Mouse (Mus musculus) brain, embryonic 14.5 days (tissue): ENCODE results near the gene Tmem208. TPM values are rescaled to one million over a fixed set of nuclear protein-coding genes. Genes with fewer than 3 reads are reported as not detected.

Source experiments
- DNase-seq: peaks from one replicate; pipeline ENCODE4 v3.0.0-alpha.2; 2011; ENCODE audit warnings: low read depth
- CTCF ChIP-seq: fragments of 200-500 bp; IDR thresholded peaks from 2 replicates; pipeline ENCODE4 v1.5.1; 2012; ENCODE audit warnings: inconsistent platforms, mild to moderate bottlenecking, moderate library complexity, borderline replicate concordance; ENCODE audit not compliant: insufficient read depth, insufficient read length; ENCODE audit errors: extremely low read depth
- POLR2A ChIP-seq: fragments of 200-500 bp; IDR thresholded peaks from 2 replicates; pipeline ENCODE4 v1.6.1; 2012; ENCODE audit warnings: mild to moderate bottlenecking, inconsistent platforms, borderline replicate concordance; ENCODE audit not compliant: poor library complexity, insufficient read depth, insufficient read length, severe bottlenecking; ENCODE audit errors: extremely low read depth
- polyA plus RNA-seq: library from polyadenylated mRNA; depleted of rRNA; stranded (reverse); fragments of >200 nt; gene quantifications from 2 replicates; pipeline ENCODE4 v1.2.3, GENCODE M21; 2012

The Tmem208 gene
- polyA plus RNA-seq, 1 experiment: 93.6 TPM

DNA sequence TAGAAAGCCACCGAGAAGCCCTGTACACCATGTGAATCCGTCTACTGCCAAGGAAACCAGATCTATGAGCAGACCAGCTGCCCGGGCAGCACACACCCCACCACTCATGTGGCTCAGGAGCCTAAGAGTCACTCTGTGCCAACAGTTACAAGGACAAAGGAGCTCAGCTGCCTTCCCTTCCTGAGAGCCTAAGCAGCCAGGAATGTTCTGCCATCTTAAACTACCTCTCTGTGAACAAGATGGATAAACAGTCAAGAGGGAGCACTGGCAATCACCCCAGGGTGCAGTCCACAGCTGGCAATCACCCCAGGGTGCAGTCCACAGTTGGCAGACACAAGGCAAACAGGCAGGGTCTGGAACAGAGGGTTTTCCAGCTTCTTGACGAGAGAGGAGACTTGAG is 8.2 kb upstream of the Tmem208 start:
- no peak for DNase-seq
- TF ChIP-seq CTCF (no peak), POLR2A (no peak)

DNA sequence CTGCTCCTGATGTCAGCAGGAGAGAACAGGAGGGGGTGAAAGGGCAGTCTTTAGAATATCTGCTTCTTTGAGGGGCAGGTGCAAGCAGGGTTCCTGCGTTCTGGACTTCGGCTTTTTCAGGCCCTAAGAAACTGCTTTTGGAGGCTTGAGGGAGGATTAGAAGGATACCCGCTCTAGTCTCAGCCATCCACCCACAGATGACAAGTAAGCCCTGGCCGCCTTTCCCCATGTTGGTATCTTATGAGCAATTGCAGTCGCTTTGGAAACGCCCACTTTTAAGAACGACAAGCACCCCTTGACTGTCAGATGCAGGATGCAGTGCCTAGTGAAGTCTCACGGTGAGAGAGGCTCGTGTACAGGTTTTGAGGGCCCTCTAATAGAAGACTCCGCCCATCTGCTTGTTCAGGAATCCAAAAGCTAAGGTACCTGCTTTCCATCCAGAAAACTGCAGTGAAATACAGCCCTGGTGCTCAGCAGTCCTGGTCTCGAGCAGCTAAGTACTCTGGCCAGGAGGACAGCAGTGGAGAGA is 7.4 kb upstream of the Tmem208 start:
- TF ChIP-seq CTCF: no peak
- TF ChIP-seq POLR2A: no peak
- DNase-seq: no peak

DNA sequence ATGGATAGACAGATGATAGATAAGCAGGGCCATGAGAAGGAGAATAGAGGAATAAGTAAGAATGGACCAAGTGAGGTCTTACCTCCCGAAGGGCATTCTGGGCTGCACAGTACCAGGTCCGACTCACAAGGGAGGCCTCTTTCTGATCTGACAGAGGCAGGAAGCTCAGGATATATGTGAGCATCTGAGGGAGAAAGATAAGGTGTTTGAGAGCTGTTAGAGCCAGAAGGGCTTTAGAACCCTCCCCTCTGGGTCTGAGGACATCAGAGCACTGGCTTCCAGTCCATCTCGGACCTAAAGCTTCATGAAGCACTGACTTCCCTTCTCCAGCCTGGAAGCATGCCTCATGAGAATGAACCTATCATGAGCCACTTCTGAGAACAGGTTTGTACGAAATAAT is 3.0 kb upstream of the Tmem208 start:
- TF ChIP-seq POLR2A (no peak), CTCF (no peak)
- no peak for DNase-seq

DNA sequence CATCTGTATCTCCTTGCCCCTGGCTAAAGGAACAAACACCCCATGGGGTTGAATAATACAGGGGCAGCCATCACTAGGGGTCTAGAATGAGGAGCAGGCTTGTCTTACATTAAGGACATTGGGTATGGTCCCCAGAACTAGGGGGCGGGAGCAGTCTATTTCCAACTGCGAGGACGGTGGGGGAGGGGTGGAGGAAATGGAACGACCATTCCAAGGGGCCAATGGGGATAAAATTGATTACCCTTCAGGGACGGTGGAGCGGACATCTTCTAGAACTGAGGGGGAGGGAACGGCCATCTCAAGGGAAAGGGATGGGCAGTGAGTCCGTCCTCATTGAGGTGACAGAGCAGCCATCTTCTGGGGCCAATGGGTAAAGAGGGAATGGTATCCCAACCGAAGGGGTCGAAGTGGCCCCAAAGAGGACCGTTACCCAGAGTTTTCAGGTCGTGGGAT is 487 bp upstream of the Tmem208 start:
- no peak for TF ChIP-seq CTCF
- no peak for DNase-seq

DNA sequence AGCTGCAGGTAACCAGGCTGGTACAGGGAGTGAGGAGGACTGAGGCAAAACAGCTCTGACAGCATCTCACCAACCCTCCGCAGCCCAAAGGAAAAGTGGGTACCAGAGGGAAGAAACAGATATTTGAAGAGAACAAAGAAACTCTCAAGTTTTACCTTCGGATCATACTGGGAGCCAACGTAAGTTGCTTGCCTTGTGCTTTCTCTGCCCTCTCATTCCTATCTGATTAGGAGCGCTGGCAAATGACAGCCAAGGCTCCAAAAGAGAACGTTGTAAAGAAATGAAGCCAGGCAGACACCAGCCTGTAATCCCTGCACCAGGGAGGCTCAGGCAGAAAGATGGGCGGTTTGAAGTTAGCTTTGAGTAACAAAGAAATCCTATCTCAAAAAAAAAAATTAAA is 814 bp downstream of the Tmem208 start:
- no peak for TF ChIP-seq CTCF
- TF ChIP-seq POLR2A: no peak
- DNase-seq: no peak

DNA sequence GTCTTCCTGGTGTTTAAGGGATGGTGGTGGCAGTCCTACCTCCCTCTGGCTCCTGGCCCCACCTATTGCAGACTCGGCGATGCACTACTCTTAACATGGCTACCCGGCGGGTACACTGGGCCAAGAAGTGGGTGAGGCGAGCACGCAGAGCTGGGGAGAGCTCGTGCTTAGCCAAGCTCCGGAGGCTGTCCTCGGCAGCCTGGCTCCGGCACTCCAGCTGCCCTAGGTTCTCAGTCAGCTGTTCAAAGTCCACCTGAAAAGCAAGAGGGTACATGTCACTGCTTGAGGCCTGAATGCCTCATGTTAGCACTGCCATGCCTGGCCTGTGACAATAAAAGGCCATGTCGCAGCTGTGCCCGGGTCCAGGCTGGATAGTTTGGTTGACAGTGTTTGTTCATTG is 4.2 kb downstream of the Tmem208 start:
- TF ChIP-seq POLR2A: no peak
- no peak for TF ChIP-seq CTCF
- DNase-seq: no peak

DNA sequence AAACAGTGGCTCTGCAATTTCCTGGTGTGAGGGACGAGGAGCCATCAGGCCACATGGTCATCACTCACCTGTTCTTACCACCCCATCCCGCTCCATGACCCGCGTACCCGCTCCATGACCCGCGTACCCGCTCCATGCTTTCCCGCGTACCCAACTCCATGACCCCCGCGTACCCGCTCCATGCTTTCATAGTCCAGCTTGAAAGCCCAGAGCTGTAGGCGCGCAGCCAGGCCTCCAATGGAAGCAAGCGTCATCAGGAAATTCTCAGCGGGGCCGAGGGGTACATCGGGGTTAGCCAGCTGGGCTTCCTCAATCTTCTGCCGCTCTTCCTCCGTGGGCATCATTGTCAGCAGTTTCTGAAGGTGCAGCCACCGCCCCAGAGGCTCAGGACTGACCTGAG is 5.3 kb downstream of the Tmem208 start:
- TF ChIP-seq POLR2A (no peak), CTCF (no peak)
- no peak for DNase-seq

DNA sequence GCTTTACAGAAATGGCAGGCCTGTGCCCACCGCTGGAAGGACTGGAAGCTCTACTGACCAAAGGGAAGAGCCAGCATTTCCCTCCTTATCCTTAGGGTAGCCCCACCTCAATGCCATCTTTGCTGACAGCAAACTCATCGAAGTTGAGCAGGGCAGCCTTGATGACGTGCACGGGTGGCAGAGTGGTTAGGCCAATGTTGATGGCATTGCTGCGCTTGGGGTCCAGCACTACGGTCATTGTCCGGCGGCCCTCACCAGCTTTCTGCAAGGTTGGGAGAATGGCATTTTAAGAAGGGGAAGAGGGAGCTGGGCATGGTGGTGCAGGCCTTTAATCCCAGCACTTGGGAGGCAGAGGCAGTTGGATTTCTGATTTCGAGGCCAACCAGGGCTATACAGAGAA is 5.8 kb downstream of the Tmem208 start:
- no peak for DNase-seq
- no peak for TF ChIP-seq CTCF
- TF ChIP-seq POLR2A: no peak

DNA sequence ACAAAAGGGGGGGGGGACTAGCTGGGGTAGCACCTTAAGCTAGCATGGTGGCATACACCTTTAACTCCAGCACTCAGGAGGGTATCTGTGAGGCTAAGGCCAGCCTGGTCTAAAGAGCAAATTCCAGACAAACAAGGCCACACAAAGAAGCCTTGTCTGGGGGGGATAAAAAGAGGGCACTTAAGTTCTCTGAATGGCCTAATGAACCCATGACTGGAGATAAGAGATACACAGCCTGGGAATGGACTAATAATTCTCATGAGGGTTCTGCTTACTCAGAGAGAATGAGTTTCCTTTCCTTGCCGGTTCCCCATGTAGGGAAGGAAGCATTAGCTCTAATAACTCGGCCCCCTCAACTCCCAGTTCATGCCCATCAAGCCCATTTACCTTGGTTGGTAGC is 6.4 kb downstream of the Tmem208 start:
- TF ChIP-seq POLR2A: no peak
- no peak for DNase-seq

DNA sequence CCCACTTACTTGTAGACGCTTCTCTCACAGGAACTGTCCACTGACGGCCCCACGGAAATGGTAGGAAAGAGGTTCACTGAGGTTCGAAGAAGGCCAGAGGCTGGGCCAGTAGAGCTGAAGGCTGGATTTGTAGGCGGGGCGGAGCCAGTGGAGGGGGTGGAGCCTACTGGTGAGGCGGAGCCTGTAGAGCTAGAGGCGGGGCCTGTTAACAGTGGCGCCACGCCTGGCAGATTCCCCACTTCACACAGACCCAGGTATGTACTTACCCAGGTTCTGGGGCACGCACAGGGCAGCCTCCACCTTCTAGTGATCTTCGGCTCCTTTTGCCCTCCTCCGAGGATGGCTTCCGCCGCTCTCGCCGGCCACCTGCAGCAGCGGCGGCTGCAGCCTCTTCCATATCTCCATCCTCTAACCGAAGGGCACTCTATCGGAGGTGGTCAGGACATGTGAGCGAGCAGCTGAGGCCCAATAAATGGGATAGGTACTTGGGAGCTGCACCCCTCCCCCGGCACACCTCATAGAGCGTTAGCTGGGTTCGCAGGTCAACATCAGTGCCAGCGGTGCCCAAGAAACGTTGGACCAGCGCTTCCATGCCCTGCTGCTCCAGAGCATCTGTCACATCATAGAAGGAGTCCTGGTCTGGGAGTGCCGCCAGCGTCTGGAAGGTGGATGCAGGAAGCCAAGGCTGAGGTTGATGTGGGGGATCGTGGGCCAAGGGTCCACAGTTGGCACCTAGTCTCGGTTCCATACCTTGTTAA is 10.4 kb downstream of the Tmem208 start:
- no peak for DNase-seq
- TF ChIP-seq POLR2A: no peak
- TF ChIP-seq CTCF: no peak

DNA sequence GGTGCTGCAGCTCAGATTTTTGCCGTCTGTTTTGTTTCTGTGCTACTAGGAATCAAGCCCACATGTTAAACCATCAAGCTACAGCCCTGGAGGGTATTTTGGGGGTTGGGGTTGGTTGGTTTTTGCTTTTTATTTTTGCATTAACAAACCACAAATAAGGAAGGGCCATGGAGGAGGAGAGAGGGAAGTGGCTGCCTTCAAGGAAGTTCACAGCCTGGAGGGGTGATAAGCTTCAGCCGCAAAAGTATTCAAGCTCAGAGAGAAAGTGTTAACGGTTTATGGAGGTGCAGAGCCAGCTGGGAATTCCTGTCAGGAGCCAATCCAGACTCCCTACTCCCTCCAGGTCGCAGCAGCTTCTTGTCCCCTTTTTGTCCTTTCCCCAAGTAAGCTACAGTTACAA is 12.8 kb downstream of the Tmem208 start:
- DNase-seq: no peak
- TF ChIP-seq CTCF: no peak
- no peak for TF ChIP-seq POLR2A

DNA sequence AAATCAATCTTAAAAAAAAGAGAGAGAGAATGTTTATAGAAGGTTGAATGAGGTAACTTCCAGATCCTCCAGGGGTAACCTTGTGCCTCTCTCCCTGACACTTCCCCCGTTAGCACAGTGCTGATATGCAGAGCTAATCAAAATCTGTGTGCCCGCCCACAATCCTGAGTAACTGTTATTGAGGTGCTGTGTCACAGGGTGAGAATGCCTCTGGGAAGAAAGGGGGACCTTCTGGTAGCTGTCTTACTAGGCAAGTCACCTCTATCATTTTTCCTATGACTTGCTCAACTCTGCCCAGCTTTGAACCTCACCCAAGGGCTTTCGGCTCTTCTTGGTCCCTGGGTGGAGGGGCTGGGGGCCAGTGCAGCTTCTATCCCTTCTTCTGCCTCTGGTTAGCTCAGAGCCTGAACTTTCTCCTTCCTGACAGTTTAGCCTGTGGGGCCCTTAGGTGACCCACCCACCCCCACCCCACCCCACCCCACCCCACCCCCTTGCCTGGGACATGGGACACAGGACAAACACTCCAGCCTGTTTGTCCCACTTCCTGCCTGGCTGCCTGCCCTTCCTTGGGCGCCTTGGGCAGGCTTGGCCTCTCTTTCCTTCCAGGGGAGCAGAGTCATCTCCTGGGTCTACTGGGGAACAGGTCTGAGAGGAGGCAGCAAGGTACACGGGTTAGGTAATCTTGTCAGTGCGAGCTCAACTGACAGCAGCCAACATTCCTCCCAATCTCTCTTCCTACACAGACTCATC is 13.9 kb downstream of the Tmem208 start:
- no peak for DNase-seq
- TF ChIP-seq CTCF: no peak
- no peak for TF ChIP-seq POLR2A
